Mouse (Mus musculus): ENCODE measurements around the gene Ptprcap. TPM values are rescaled to one million over a fixed set of nuclear protein-coding genes. Genes with fewer than 3 reads are reported as not detected.
A peak's percentile ranks its signal among the peaks of the same experiment; 100 is the strongest.

The Ptprcap gene
- total RNA-seq, 2 experiments from 2014 or later: 0.65 to 2.0 TPM

DNA sequence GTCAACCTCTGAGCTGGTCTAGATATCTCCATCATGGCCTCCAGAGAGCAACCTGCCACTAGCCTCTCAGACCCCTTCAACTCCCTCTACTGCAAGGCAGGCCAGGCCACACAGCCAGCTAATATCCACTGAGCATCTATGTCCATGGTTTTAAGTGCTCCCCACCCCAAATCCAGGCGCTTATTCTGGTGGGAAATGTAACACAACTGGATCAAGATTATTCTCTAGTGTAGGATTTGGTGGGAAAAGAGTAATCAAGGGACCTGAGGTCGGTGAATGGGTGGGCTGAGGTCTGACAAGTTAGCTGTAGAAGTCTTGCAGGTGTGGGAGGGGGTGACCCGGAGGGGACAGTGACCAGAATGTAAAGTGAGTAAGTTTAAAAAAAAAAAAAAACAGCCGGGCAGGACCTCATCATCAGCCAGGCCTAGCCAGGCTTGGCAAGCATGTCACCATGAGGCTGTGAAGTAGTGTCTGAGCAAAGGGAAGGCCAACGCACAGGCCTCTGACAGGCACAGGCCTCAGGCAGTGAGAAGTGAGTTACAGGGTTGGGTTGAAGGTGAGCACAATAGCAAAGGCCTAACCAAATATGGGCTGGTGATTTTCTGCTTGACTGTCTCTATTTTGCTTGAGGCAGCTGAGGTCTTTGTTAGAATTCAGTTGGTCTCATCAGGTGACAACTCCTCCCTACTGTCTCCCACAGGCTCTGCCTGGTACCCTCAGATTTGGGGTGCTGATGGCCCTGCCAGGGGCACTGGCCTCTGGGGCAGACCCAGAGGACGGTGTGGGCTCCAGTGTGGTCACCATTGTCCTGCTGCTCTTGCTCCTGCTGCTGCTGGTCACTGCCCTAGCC, 2.0 kb downstream of the Ptprcap start:
- no peak for DNase-seq (ENCODE audit: extremely low spot score in 1 of 2, low spot score in 2 of 2)
- intact Hi-C loops (cut with DNase I): no loop called here

DNA sequence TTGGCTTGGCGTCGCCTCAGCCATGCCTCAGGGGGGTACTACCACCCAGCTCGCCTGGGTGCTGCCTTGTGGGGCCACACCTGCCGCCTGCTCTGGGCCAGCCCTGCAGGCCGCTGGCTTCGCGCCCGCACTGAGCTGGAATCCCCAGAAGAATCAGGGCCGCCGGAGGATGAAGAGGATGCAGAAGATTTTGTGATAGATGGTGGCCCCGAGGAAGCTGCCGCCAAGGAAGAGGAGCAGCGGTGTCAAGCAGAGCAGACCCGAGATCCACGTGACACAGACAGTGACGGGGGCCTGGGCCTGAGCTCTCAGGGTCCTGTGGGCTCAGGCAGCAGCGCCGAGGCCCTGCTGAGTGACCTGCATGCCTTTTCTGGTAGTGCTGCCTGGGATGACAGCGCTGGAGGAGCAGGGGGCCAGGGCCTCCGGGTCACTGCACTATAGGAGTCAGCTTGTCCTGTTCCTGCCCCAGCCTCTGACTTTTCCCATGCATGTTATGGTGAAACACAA, 2.7 kb downstream of the Ptprcap start:
- DNase-seq (ENCODE audit: extremely low spot score in 1 of 2, low spot score in 2 of 2): peak in 1 of 2 experiments; percentile 44
- intact Hi-C loops (cut with DNase I): no loop called here

DNA sequence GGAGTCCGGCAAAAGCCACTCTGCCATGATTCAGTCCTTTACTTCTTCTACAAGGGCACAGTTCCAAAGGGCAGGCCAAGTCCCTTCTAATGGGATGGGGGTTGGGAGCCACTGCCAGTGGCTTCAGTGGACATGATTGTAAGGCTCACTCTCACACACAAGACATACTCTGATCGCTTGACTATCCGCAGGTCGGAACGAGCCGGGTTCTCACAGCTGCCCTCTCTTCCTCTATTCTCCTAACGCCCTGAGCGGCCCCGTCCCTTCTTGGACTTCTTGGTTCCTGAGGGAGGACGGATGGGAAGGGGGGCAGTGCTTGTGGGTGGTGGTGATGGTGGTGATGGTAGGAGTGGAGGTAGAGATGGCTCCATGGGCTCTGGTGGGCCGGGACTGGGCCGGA, 3.4 kb downstream of the Ptprcap start:
- intact Hi-C loops (cut with DNase I): no loop called here
- no peak for DNase-seq (ENCODE audit: extremely low spot score in 1 of 2, low spot score in 2 of 2)

DNA sequence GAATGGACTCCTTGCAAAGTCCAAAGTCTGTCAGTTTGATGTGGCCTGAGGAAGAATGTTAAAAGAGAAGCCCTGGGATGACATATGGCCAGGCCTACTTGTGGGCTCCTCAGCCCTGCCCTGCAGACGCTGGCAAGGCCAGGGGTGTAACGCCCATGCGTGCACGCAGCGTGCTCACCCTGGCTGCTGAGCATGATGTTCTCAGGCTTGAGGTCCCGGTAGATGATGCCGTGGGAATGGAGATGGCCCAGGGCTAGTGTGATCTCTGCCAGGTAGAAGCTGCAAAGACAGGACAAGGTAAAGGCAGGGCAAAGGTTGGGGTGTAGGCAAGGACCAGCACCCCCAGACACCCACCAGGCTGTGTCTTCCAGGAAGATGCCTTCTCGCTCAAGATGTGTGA, 5.6 kb downstream of the Ptprcap start:
- no peak for DNase-seq (ENCODE audit: extremely low spot score in 1 of 2, low spot score in 2 of 2)
- intact Hi-C loops (cut with DNase I): no loop called here

DNA sequence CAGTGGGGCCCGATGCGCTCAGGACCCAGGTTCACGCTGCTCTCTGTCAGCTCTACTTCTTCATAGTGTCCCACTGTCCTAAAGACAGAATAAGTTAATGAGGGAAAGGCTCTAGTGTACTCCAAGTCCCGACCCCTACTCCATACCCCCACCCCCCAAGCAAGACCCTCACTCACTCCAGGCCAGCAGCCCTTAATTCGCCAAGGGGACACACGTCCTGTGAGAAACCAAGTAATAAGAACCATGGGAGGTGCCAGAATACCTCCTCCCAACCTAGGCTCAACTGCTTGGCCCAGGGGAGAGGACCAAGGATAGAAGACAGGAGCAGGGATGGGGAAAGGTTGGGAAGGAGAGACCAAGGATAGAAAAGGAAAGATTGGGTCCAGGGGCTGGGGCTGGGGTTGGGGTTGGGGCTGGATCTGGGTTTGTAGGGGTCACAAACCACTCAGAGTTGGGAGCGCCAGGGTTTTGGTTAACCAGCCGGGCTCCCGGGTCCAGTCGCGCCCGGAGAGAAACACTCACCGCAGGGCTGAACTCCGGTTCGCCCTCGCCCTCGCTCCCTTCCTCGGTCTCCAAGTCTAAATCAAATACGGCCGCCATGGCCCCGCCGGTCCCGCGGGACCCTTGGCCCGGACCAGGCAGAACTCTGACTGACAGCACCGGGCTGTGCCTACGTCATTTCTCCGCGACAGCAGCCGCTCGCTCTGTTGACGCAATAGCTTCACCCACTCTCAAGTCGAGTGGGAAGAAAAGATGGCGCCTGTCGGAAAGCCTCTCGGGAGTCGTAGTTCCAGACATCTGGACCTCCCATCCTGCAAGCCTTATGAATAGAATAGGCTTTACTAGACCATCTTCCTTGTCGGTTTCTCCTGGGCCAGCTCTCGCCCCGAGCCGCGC, 9.5 kb downstream of the Ptprcap start, which contains the start of gene Rps6kb2:
Gene Rps6kb2 (minus strand): TSS at position 709 of the 897 bp plus-strand sequence.
- intact Hi-C loops (cut with DNase I): no loop called here
- DNase-seq (ENCODE audit: extremely low spot score in 1 of 2, low spot score in 2 of 2): peak; percentile 97

DNA sequence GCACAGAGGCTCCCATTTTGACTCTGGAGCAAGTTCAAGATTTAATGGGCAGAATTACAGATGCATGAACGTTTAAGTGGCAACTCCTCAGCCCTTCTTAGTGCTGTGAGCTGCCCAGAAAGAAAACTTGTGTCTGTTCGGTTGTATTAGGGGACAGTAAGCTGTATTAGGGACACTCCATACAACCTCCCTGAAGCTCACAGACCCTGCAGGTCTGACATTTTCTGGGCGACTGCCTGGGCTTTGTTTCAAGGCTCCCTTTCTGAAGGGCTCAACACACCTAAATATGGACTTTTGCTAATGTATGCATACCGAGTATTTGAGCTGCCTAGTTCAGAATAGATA, 10.1 kb downstream of the Ptprcap start:
- no peak for DNase-seq (ENCODE audit: extremely low spot score in 1 of 2, low spot score in 2 of 2)
- intact Hi-C loops (cut with DNase I): no loop called here

DNA sequence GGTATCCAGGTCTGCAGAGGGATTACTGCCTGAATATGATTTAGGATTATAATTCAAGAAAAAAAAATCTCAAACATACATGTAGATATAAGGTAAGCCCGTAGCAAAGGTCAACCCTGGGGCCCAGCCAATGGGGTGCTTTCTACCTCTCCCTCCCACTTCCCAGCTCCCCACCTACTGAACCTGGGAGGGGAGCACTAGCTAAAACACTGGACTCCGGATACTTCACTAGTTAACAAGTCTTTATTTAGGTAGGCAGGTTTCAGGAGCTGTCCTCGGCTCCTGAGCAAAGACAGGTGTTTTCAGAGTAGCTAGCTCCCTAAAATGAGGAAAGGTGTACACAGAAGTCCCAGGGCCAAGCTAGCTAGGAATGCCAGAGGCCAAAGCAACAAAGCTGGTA, 10.7 kb downstream of the Ptprcap start:
- intact Hi-C loops (cut with DNase I): no loop called here

DNA sequence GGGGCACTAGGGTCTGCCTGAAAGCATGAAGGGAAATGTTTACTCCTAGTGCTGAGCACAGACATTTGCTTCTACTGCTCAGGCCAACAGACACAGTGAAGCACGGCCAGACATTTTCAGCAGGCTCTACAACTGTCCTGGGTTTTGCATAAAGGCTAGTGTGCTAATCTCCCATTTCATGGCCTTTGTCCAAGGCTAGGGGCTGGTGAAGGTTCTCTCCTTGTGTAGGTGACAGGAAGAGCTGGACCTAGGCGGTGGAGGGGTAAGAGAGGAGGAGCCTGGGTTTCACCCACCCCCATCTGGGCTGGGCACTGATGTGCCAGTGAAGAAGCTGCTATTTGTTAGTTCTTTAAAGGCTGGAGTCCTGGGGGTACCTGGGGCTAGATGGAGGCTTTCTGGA, 11.3 kb downstream of the Ptprcap start:
- DNase-seq (ENCODE audit: extremely low spot score in 1 of 2, low spot score in 2 of 2): peak in 1 of 2 experiments; percentile 36
- intact Hi-C loops (cut with DNase I): no loop called here

More for the DNA sequence above, 10.7 kb downstream of the Ptprcap start:
- no peak for DNase-seq (ENCODE audit: extremely low spot score in 1 of 2, low spot score in 2 of 2)

DNA sequence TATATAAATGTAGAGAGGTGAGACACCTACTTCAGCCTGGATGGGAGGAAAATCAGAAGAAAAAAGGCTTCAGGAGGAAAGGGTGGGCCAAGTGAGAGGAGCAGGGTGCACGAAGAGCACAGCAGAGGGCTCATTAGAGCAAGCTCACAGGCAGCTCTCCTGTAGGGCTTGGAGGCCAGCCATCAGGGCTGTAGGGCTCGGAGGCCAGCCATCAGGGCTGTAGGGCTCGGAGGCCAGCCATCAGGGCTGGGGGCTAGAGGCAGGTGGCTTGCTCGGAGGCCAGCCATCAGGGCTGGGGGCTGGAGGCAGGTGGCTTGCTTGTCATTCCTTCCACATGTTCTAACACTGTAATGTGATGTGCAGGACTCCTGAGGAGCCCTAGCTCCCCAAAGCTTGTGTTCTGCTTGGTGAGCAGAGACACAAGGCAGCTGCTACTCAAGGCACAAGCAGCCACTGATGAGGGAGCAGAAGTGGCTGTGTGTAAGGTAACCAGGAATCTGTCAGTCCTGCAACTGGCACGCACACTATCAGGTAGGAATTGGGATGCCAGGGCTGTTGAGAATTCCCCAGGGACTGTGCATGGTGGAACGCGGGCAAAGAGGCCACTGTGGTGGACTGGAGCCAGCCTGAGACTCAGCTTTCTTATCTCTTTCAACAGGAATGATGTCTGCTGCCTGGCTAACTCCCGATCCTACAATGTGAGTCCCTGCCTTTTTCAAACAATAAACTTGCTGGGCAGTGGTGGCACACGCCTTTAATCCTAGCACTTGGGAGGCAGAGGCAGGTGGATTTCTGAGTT, 13.5 kb downstream of the Ptprcap start:
- DNase-seq (ENCODE audit: extremely low spot score in 1 of 2, low spot score in 2 of 2): no peak
- intact Hi-C loops (cut with DNase I): no loop called here

DNA sequence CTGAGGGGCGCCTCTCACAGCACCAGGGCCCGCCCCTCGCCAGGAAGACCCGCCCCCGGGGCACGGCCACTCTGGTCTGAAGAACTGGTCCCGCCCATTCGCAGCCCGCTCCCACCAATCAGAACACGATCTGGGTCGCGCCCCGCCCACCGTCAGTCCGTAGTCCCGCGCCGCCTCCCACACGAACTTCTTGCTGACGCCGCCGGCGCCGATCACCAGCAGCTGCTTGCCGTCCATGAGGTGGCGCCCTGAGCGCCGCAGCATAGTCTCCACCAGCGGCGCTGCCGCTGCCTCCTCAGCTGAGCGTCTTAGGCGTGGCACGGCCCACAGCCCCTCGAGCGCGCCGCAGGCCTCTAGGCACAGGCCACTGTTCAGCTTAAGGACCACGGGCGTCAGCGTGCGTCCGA, 16.0 kb downstream of the Ptprcap start:
- intact Hi-C loops (cut with DNase I): no loop called here
- DNase-seq (ENCODE audit: extremely low spot score in 1 of 2, low spot score in 2 of 2): peak; percentile 99 to 100

DNA sequence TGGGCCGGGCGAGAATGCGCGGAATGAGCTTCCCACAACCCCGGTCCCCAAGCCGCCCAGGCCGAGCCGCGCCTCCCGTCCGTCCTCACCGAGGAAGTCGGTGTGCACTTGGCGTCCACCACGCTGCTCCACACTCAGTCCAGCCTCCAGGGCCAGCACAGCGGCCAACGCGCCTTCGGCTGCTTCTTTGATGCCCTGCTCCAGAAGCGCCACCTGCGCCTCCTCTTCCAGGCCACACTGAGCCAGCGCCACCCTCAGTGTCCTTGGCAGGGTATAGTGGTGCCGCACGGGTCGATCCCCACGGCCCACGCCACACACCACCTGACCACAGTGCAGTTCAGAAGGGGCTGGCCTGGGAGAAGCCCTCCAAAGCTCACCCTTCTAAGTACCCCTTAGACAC, 16.4 kb downstream of the Ptprcap start:
- intact Hi-C loops (cut with DNase I): no loop called here
- no peak for DNase-seq (ENCODE audit: extremely low spot score in 1 of 2, low spot score in 2 of 2)

DNA sequence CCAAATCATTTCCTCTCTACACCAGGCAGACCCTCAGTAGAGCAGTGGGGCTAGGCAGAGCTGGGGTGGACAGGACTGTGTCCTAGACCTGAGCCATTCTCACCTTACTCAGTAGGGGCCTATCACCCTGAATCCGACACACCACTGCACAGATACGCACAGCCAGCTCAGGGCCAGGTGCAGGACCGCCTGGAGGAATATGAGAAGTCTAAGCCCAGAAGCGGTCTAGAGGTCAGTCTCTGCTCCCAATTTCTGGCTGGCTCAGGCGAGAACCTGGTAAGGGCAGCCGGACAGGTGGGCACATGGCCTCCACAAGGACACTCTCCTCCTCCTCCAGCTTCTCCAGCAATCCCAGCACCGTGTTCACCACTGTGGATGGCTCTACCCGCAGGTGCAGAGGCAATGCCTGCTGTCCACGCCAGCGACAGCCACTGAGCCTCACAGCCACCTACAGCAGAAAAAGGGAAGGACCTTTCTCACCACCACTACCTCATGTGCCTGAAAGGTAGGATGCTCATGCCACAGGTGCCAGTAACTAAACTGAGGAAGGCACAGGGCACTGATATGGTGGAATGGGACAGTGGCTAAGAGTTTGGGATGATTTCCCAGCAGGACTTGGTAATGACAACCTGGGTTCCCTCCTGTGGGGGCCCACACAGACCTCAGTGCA, 17.5 kb downstream of the Ptprcap start:
- no peak for DNase-seq (ENCODE audit: extremely low spot score in 1 of 2, low spot score in 2 of 2)
- intact Hi-C loops (cut with DNase I): no loop called here

DNA sequence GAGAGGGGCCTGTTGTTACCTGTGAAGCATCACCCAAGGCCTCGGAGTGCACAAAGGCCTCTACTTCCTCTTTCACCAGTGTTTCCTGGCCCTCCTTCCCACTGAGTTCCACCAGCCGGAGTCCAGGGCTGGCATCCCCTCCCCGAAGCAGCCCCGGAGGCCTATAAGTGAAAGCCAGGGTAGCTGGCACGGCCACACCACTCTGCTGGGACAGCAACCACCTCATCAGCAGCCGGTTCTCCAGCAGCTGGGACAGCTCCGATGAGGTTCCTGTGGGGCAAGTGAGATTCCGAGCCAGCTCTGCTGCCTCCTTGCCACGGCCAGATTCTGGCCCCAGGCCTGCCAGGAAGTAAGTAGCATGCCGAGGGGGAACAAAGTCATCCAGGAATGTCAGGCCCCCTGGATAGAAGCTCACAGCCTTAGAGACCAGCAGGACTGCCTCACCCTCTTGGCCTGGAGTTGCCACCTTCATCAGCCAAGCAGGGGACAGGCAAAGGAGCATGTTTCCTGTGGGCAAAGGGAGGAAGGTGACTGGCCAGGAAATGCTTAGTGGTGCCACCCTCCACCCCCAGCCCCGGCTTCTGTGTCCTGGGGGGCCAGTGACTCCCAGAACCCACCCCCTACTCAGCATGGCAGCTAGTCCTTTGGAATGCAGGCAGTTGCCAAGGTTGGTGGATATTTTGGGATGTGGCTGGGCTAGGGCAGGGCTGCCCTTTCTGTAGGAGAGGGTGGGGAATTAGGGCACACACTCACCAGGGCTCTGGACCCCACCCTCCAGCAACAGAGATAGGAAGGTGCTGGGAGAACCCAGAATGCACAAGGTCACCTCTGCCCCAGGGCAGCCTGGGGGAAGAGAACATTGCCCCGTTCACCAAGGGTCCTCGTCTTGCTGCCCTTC, 18.2 kb downstream of the Ptprcap start:
- intact Hi-C loops (cut with DNase I): no loop called here
- DNase-seq (ENCODE audit: extremely low spot score in 1 of 2, low spot score in 2 of 2): peak in 1 of 2 experiments; percentile 39

DNA sequence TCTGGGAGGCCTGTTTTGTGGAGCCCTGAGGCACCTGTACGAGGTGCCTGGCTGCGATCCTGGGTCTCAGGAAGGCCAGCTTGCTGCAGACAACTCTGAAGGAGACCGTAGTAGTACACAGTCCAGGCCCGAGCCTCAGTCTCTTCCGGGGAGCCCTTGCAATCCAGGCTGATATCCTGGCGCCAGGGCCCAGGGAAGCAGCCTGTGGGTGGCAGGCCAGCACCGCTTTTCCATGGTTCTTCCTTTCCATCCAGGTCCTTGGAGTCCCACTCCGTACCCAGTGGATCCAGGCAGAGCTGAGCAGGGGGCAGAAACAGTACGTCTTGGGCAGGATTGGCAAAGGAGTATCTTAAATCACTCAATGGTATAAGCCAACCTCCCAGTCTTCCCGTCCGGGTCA, 19.5 kb downstream of the Ptprcap start:
- intact Hi-C loops (cut with DNase I): no loop called here

DNA sequence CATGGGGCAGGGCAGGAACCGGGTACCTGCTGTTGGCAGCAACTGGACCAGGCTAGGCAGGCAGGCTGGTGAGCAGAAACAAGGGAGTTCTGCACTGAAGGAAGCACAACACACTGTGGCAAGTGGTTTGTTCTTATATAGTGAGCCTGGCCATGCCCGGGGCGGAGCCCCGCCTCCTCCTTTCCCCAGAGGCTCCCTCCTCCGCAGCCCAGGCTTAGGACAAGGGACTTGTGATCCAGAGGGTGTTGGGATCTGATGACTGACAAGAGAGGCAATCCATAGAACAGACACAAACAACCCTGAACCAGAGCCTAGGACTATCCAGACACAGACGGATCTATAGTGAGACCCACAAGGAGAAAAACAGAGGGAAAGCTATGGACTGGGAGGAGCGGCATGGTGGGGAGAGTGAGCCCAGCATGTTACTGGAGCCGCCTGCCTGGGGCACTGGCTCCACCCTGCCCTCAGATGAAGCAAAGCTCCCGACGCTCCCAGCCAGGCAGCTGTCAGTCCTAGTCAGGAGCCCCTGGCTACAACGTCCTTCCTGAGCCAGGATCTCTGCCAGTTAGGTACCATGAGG, 22.1 kb downstream of the Ptprcap start, which contains the start of gene Carns1:
Gene Carns1 (minus strand): TSS at position 112 of the 580 bp plus-strand sequence.
- intact Hi-C loops (cut with DNase I): no loop called here
- peak in 1 of 2 experiments; percentile 57 for DNase-seq (ENCODE audit: extremely low spot score in 1 of 2, low spot score in 2 of 2)

More for the DNA sequence above, 19.5 kb downstream of the Ptprcap start:
- DNase-seq (ENCODE audit: extremely low spot score in 1 of 2, low spot score in 2 of 2): no peak

DNA sequence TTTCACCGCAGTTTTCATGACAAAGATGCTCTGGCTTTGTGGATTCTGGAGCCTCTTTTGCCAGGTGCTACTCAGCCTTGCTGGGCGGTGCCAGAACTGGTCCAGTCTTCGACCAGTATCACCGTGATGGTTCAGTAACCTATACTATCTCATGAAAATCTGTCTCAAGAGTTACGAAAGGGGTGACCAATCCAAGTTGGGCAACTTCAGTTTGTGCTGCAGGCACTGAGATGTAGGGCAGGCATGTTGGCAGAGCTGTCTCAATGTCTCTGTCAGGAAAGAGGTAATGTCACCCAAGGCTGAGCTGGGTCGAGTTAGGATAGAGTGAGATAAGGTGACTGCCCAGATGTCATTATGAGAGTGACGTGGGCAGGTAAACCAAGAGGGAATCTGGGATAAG, 27.0 kb downstream of the Ptprcap start:
- intact Hi-C loops (cut with DNase I): no loop called here

DNA sequence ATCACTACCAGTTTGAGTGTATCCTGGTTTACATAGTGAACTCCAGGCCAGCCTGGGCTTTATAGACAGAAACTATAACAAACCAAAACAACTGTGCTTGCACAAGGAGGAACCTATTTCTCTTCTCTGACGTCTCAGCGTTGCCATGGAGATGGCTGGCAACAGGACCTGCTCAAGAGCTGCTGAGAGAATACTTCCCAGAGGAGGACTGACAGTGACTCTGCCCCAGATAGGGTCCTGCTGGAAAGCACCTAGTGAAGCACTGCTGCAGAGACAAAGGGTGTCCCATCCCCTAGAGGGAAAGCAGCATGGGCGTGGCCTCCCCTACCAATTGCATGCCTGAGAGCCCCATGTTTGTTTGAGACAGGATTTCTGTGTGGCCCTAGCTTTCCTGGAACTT, 28.5 kb downstream of the Ptprcap start:
- peak; percentile 80 to 82 for DNase-seq (ENCODE audit: extremely low spot score in 1 of 2, low spot score in 2 of 2)
- intact Hi-C loops (cut with DNase I): no loop called here

More for the DNA sequence above, 27.0 kb downstream of the Ptprcap start:
- DNase-seq (ENCODE audit: extremely low spot score in 1 of 2, low spot score in 2 of 2): no peak
